Mouse (Mus musculus): Measurements from ENCODE around the gene Hcrtr1. TPM values are rescaled to one million over a fixed set of nuclear protein-coding genes. Genes with fewer than 3 reads are reported as not detected.

Gene Hcrtr1
- total RNA-seq (2021) = not detected
- long read RNA-seq, experiment 1 = 0 reads
- long read RNA-seq, experiment 2 = 0 reads

DNA sequence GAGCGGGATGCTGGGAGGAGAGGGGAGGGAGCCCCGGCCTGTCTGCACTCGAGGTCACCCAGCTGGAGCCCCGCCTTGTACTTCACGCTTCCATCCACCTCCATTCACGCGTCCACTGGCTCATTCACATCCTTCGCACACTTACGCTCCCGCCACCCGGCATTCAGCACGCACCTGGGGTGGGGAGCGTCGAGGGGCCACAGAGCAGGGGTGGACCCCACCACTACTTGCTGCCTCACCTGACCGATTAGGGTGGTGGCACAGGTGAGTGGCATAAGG is at the start of gene Hcrtr1:
Gene Hcrtr1, minus strand, starts transcription at position 146 of the 279 bp plus-strand sequence.
- DNase-seq = no peak

DNA sequence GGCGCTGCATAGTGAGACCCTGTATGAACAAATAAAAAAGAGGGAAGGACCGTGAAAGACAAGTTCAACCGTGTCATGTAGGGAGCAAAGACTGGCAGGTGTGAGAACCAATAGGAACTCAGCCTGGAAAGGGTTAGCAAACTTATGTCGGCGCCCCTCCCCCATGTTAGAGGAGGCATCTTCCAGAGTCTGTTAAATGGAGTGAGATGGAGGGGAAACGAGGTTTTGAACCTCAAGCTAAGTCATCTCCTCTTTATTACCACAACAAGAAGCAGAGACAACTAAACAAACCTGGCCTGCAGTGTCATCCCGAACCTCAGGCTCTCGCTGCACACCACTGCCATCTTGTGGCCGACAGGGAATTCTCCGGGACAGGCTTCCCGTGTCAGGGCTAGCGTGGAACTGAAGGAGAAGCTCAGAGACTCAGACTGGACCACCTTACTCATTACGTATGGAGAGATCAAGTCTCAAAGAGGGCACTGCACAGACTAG is 49.7 kb upstream of the Hcrtr1 start:
- peak; percentile 66 for DNase-seq

GRCm38 (mm10) chr4:130186891-130187290 is 47.7 kb upstream of the Hcrtr1 start:
- no peak for DNase-seq

- no peak for DNase-seq
These were observed 47.3 kb upstream of the Hcrtr1 start for GRCm38 (mm10) chr4:130186450-130186849.

- no peak for DNase-seq
These were observed 44.7 kb upstream of the Hcrtr1 start for GRCm38 (mm10) chr4:130183879-130184278.

DNA sequence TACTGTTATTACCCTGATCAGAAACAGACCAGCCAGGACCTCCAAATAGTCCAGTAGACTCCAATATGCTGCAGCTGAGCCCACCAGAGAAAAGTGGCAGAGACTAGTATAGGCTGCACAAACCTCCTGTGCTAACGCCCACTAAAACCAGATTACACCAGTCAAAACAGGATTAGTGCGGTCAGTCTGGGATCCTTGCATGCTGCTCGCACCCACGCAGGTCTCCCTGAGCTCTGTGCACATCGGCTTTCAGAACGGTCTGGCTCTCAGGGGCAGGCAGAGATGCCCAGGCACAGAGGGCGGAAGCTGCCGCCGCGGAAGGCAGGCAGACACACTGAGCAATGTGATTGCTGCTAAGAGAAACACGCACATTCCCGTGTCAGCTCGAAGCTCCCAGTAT is 43.9 kb upstream of the Hcrtr1 start:
- no peak for DNase-seq

GRCm38 (mm10) chr4:130181886-130182285 is 42.7 kb upstream of the Hcrtr1 start:
- DNase-seq = no peak

GRCm38 (mm10) chr4:130180909-130181602 is 41.9 kb upstream of the Hcrtr1 start:
- no peak for DNase-seq

DNA sequence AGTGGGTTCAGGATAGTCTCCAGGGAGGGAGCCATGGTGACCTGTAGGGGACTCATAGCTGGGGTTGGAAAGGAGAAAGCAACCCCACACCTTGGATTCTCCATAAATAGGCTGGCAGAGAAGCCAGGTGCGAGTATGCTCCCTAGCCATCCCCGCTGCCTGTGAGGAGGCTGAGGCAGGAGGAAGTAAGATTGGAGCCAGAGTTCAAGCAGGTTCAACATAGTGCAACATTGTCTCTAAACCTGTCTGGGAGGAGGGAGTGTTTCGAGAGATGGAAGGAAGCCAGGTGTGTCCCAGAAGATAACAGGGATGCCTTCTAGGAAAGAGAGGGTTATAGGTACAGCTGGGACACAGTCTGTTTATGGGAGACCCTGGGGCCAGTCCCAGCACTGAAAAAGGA is 40.7 kb upstream of the Hcrtr1 start:
- no peak for DNase-seq

DNA sequence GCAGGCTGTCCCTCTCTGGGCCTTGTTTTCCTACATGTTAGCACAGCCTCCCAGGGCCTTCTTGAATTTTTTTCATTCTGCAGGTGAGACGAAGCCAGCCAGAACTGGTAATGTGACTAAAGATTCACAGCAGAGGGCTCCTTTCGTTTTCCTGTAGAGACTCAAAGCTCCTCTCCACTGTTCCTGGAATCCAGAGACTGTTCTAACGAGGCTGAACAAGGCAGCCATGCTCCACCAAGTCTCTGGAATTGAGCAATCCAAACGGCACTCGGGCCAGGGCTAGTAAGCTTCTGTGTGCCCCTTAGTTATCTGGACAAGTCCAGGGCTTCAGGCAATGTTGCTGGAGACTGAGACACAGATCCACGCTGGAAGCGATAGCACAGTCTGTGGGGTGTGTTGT is 38.4 kb upstream of the Hcrtr1 start:
- DNase-seq = no peak

- DNase-seq = no peak
These were observed 37.9 kb upstream of the Hcrtr1 start for GRCm38 (mm10) chr4:130177087-130177486.

DNA sequence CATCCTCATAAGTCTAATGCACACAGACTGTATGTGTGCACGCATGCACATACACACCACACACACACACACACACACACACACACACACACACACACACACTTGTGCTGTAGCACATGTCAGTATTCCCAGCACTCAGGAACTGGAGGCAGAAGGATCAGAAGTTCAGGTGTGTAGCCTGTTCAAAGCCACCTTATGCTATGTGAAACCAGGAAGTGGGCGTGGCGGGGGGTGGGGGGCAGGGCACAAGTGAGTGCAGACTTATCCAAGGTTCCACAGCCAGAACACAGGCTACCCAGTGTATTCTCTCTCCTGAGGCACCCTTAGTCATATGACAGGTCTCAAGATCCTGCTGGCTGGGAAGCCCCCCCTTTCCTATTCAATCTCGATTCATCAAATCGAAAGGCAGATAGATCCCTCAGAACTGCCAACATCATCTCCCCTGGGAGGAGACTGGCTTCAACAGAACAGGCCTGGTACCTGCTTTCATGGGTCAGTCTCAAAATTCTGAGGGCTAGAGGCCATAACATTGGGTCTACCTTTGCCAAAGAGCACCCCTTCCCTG is 37.1 kb upstream of the Hcrtr1 start:
- no peak for DNase-seq

- peak; percentile 28 for DNase-seq
These were observed 36.0 kb upstream of the Hcrtr1 start, which contains the start of gene Tinagl1 for GRCm38 (mm10) chr4:130175072-130175711. Gene Tinagl1 (minus strand): TSS chr4:130175122.

- DNase-seq = peak; percentile 67
These were observed 35.3 kb upstream of the Hcrtr1 start for GRCm38 (mm10) chr4:130174335-130175031.

GRCm38 (mm10) chr4:130173911-130174311 is 34.8 kb upstream of the Hcrtr1 start:
- DNase-seq = no peak

DNA sequence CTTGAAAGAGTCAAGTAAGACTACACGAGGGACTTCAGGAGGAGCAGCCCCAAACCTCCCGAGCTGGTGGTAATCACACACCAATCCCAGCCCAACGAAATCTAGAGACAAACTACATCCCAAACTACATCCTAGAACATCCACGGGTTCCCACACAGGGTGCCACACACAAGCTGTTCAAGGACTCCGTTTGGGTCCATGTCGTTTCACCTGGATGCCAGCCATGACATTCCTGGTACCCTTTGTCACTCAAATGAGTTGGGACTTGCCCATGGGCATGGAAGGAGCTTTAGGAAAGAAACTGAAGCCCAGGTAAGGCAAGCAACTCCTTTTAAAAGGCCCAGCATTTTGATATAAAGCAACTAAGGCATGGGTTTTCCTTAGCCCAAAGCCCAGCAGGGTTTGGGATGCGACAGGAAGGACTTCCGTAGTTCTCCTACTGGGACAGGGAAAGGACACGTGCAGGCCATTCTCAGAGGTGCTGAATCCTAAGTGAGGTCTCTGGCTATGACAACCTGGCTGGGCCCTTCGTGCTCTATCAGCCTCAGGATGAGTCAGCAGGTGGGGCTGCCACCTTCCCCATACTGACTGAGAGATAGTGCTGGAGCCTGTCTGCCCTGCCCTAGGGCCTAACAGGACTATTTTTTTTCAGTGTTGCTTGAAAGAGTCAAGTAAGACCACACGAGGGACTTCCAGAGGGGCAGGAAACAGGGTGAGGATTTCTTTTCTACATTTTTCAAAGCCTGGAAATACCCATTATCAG is 34.1 kb upstream of the Hcrtr1 start:
- DNase-seq = no peak

GRCm38 (mm10) chr4:130171951-130172765 is 33.0 kb upstream of the Hcrtr1 start:
- peak; percentile 70 for DNase-seq

DNA sequence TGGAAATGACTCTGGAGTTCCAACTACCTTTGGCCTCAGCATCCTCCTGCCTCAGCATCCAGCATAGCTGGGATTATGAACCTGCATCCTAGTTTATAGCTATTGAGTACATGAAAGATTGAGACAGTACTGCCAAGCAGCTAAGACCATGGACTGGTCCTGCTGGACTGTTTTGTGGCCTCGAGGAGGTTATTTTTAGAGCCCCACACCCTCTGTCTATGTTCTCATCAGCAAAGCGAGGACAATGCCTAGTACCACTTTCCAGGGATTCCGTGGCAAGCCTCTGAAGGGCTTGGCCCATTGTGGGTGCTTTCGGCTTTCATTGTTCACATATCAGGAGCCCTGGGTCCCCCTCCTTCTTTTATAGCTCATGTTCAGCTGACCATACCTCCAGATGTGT is 31.2 kb upstream of the Hcrtr1 start:
- DNase-seq = no peak

DNA sequence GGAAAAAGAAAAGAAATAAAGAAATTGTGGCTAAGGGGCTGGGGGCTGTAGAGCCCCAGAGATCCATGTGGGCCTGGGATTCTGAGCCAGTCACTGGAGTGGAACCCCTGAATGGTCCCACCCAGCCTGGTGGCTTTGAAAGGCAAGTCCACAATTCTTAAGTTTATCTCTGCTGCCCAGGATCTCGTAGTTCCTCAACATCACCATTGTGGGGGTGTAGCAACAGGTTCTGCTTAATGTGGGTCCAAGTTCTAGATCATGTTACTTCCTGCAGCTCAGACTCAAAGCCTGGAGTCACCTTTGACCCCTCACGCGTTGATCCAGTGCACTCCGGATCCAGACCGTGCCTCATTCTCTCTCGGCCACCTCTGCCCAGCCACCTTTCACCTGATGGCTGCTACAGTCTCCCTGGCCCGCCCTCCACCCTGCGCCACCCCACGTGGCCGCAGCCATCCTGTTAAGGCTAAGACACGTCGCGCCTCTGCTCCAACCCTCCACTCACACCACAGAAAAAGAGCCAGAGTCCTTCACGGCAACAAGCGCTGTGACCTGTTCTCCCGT is 30.3 kb upstream of the Hcrtr1 start:
- DNase-seq = no peak

DNA sequence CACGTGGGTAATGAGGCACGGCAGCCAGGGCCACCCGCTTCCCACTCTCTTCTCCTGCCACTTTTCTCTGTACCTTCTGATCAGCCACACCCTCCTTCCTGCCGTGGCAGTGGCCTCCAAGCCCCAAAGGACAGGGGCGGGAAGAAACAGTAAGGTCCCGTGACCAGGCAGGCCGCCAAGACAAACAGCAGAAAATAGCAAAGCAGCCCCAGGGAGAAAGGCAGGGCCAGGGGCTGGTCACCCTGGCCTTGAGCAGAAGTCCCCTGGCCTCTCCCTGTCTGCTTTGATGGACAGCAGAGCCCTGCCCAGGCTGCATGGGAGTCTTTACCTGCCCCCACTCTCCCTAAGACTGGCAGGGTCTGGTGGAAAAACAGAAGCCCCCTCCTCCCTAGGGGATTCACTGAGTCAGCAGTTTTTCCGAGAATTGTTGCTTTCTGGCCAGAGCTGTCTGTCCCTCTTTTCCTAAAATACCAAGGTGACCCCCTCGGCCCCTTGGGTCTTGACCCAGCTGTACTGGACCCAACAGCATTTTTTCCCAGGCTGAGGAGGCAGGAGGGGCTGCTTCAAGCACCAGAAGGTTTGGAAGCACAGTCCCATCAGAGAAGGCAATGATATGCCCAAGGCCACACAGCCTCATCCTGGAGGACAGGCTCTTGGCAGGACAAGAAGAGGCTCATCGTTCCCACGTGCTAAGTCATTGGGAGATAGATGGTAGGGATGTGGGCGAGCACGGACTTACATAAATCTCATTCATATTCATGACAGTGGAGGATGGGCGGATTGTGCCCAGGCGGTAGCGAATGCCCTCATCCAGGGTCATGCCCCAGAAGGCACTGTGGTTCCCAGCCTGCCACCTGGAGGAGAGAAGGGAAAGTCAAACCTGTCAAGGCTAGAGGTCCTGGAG is 29.4 kb upstream of the Hcrtr1 start:
- peak; percentile 76 for DNase-seq
